Mouse (Mus musculus): ENCODE results near the gene Hsd17b13.
"Not testable (repeated sequence)": the region's sequence is repeated elsewhere in the genome, so short reads cannot be mapped to it uniquely, and the experiment has no call there.

Hsd17b13 gene

GRCm38 (mm10) chr5:103977297-103977696, at the start of gene Hsd17b13:
Gene Hsd17b13 (minus strand): TSS chr5:103977410.
- DNase-seq (ENCODE audit: low spot score) = no peak

- no peak for DNase-seq (ENCODE audit: low spot score)
These were observed 48.1 kb upstream of the Hsd17b13 start for GRCm38 (mm10) chr5:104025245-104025854.

- DNase-seq (ENCODE audit: low spot score) = no peak
These were observed 47.6 kb upstream of the Hsd17b13 start for GRCm38 (mm10) chr5:104024762-104025161.

GRCm38 (mm10) chr5:104024193-104024592, 47.0 kb upstream of the Hsd17b13 start:
- not testable (repeated sequence) for DNase-seq (ENCODE audit: low spot score)

- no peak for DNase-seq (ENCODE audit: low spot score)
These were observed 46.2 kb upstream of the Hsd17b13 start for GRCm38 (mm10) chr5:104023289-104024020.

- no peak for DNase-seq (ENCODE audit: low spot score)
These were observed 45.3 kb upstream of the Hsd17b13 start for GRCm38 (mm10) chr5:104022558-104022957.

GRCm38 (mm10) chr5:104021597-104022378, 44.6 kb upstream of the Hsd17b13 start, which contains the start of gene Hsd17b11:
Gene Hsd17b11 (minus strand): TSS chr5:104021919.
- peak; percentile 81 for DNase-seq (ENCODE audit: low spot score)

- DNase-seq (ENCODE audit: low spot score) = no peak
These were observed 34.2 kb upstream of the Hsd17b13 start for GRCm38 (mm10) chr5:104011419-104011818.

GRCm38 (mm10) chr5:104010261-104010660, 33.1 kb upstream of the Hsd17b13 start:
- DNase-seq (ENCODE audit: low spot score) = no peak

GRCm38 (mm10) chr5:104009421-104009820, 32.2 kb upstream of the Hsd17b13 start:
- no peak for DNase-seq (ENCODE audit: low spot score)

GRCm38 (mm10) chr5:104007801-104008200, 30.6 kb upstream of the Hsd17b13 start:
- no peak for DNase-seq (ENCODE audit: low spot score)

GRCm38 (mm10) chr5:104006811-104007210, 29.6 kb upstream of the Hsd17b13 start:
- DNase-seq (ENCODE audit: low spot score) = no peak

- DNase-seq (ENCODE audit: low spot score) = no peak
These were observed 26.7 kb upstream of the Hsd17b13 start for GRCm38 (mm10) chr5:104003955-104004354.

GRCm38 (mm10) chr5:104003256-104003931, 26.2 kb upstream of the Hsd17b13 start:
- DNase-seq (ENCODE audit: low spot score) = no peak

GRCm38 (mm10) chr5:104002549-104003255, 25.5 kb upstream of the Hsd17b13 start:
- no peak for DNase-seq (ENCODE audit: low spot score)

- DNase-seq (ENCODE audit: low spot score) = peak; percentile 92
These were observed 22.5 kb upstream of the Hsd17b13 start for GRCm38 (mm10) chr5:103999738-104000137.

GRCm38 (mm10) chr5:103998739-103999138, 21.5 kb upstream of the Hsd17b13 start:
- peak; percentile 60 for DNase-seq (ENCODE audit: low spot score)

GRCm38 (mm10) chr5:103995181-103995580, 18.0 kb upstream of the Hsd17b13 start:
- DNase-seq (ENCODE audit: low spot score) = peak; percentile 50

GRCm38 (mm10) chr5:103994669-103995068, 17.5 kb upstream of the Hsd17b13 start:
- DNase-seq (ENCODE audit: low spot score) = no peak

GRCm38 (mm10) chr5:103993601-103994000, 16.4 kb upstream of the Hsd17b13 start:
- no peak for DNase-seq (ENCODE audit: low spot score)

GRCm38 (mm10) chr5:103992831-103993230, 15.6 kb upstream of the Hsd17b13 start:
- no peak for DNase-seq (ENCODE audit: low spot score)

Measured in adipocyte (in vitro differentiated cells).